Mouse (Mus musculus) forebrain, postnatal 0 days (tissue): ENCODE data around the gene Rlbp1. TPM values are rescaled to one million over a fixed set of nuclear protein-coding genes. Genes with fewer than 3 reads are reported as not detected.
A peak's percentile ranks its signal among the peaks of the same experiment; 100 is the strongest.

ENCODE experiments used
- ATAC-seq: fragments of 200-750 bp; cut with Nextera tagmentation; 2 replicates; pipeline ENCODE4 v1.8.0; 2017; ENCODE audit warnings: mild to moderate bottlenecking, moderate library complexity
- DNase-seq: peaks from one replicate; pipeline ENCODE4 v3.0.0-alpha.2; 2015
- H3K27ac ChIP-seq: fragments of 300-500 bp; sonication (generic); 2 replicates; pipeline ENCODE4 v1.5.1; 2014; ENCODE audit warnings: low read depth, mild to moderate bottlenecking, antibody characterized with exemption, low read length, moderate library complexity, mixed read lengths
- H3K27me3 ChIP-seq: fragments of 300-500 bp; sonication (generic); 2 replicates; pipeline ENCODE4 v1.6.1; 2014; ENCODE audit warnings: mild to moderate bottlenecking, low read length, mixed read lengths; ENCODE audit not compliant: insufficient read depth
- H3K36me3 ChIP-seq: fragments of 300-500 bp; sonication (generic); 2 replicates; pipeline ENCODE4 v1.6.1; 2014; ENCODE audit warnings: mild to moderate bottlenecking, moderate library complexity; ENCODE audit not compliant: insufficient read depth
- H3K4me1 ChIP-seq: fragments of 300-500 bp; sonication (generic); 2 replicates; pipeline ENCODE4 v1.6.1; 2014; ENCODE audit warnings: antibody characterized with exemption; ENCODE audit not compliant: insufficient read depth
- H3K4me2 ChIP-seq: fragments of 300-500 bp; sonication (generic); 2 replicates; pipeline ENCODE4 v1.6.1; 2014; ENCODE audit warnings: low read depth, mild to moderate bottlenecking, moderate library complexity
- H3K4me3 ChIP-seq: fragments of 300-500 bp; sonication (generic); 2 replicates; pipeline ENCODE4 v1.5.1; 2014; ENCODE audit warnings: low read depth, low read length, mixed read lengths
- H3K9ac ChIP-seq: fragments of 300-500 bp; sonication (generic); 2 replicates; pipeline ENCODE4 v1.6.1; 2014; ENCODE audit warnings: mild to moderate bottlenecking
- H3K9me3 ChIP-seq: fragments of 300-500 bp; sonication (generic); 2 replicates; pipeline ENCODE4 v1.6.1; 2016; ENCODE audit warnings: low read length
- CTCF ChIP-seq: sonication (generic); IDR thresholded peaks from 2 replicates; pipeline ENCODE4 v1.5.1; 2016; ENCODE audit warnings: antibody characterized with exemption, control low read depth, low read depth
- WGBS: fragments of 180-500 bp; shearing (Covaris S2); extraction: QIAGEN DNeasy Blood & Tissue Kit; methylation state at CpG from one replicate; pipeline ENCODE4 v1.1.7; 2014; 5-methylcytosine and 5-hydroxymethylcytosine counted together
- polyA plus RNA-seq: library from polyadenylated mRNA; unstranded; fragments of >200 nt; fragmentation: Nextera tagmentation; extraction: Ambion mirVana; gene quantifications from 2 replicates; pipeline ENCODE4 v1.2.1, GENCODE M21; 2015
- total RNA-seq: library from RNA; depleted of rRNA; stranded (reverse); fragments of >200 nt; gene quantifications from 2 replicates; pipeline ENCODE4 v1.2.3, GENCODE M21; 2014

The Rlbp1 gene
- total and polyA plus RNA-seq, 2 experiments from 2014 or later: 41.0 to 46.2 TPM

DNA sequence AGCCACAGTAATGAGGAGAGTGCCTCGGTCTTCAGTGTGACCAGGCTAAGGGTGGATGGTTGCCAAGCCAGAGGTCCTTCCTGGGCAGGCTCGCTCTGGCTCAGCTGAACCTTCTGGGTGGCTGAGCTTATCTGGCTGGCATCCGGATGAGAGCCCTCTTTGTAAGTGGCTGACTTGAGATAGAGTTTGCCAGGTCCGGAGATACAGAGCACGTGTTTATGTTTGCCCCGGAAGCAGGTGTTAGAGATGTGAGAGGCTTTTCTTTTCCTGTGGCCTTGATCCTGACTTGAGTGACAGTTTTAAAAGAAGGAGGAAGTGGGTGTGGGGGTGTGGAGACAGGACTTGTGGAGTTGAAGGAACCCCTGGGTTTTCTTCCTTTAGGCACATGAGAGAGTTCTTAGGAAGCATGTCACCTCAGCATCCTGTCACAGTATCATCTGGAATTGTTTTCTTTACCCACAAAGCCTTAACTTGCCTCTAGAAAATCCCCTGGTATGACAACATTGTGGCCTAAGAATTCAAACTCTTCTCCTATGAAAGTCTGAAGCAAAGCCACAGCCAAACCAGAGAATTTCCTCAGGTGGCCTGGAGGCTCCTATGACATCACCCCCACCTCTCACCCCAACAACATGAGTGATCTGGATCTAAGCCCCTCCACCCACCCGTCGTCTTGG lies 23.3 kb downstream of the Rlbp1 start:
- no peaks in the 10 kb centered on the region for H3K4me1 ChIP-seq
- peaks cover 51% of the 10 kb centered on the region for H3K36me3 ChIP-seq
- H3K27me3 ChIP-seq: no peaks in the 10 kb centered on the region
- H3K9me3 ChIP-seq: no peaks in the 10 kb centered on the region
- no peak overlapping the region for H3K9ac ChIP-seq
- DNase-seq (peak; percentile 65), ATAC-seq (peak; percentile 61)
- no peak for TF ChIP-seq CTCF
- H3K4me2 ChIP-seq: no peak overlapping the region
- peak overlapping the region; percentile 77 for H3K27ac ChIP-seq
- WGBS: 43% methylated on average over 8 of the region's 8 CpGs
- no peak overlapping the region for H3K4me3 ChIP-seq

DNA sequence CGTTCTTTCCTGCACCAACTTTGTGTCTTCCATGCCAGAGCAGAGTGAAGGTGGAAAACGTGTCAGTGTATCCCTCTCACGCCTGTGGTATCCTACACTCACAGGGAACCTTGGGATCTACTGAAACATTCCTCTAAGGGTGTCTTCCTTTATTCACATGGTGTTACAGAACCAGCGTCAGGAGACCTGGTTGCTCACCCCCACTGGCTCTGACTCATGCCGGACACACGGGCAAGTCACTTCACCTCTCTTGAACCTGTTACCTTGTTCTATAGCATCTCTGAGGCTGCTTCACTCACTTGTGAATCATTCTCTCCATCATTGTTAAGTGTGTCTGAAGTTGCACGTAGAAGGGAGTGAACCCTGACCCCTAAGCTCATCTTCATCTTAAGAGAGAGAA lies 24.0 kb downstream of the Rlbp1 start:
- Histone ChIP-seq H3K27ac (peak overlapping the region; percentile 75), H3K4me1 (no peaks in the 10 kb centered on the region), H3K4me2 (no peak overlapping the region), H3K27me3 (no peaks in the 10 kb centered on the region), H3K9me3 (no peaks in the 10 kb centered on the region), H3K36me3 (peaks cover 57% of the 10 kb centered on the region), H3K4me3 (no peak overlapping the region), H3K9ac (no peak overlapping the region)
- DNase-seq (no peak), ATAC-seq (no peak)
- TF ChIP-seq CTCF: no peak
- WGBS: 70% methylated on average over 7 of the region's 7 CpGs

DNA sequence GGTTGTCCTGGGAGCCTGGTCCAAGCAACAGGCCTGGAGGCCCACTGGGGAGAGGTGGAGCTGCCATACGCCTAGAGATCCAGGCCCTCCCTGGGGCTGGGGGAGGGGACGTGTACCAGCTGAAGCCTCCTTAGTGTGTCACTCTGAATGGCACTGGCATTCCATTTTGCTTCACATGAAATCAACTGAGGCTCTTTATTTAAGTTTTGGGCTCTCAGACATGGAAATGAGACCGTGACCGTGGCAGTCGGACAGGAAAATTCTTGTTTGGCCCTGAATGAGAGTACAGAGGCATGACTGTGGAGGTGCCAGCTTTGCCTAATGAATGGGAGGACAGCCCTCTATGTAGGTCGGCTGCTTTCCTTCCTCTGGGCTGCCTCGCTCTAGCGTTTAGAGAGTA lies 24.6 kb downstream of the Rlbp1 start:
- WGBS: 27% methylated on average over 8 of the region's 8 CpGs
- ATAC-seq (peak; percentile 85), DNase-seq (peak; percentile 72)
- H3K4me1 ChIP-seq: no peaks in the 10 kb centered on the region
- peak overlapping the region; percentile 75 for H3K27ac ChIP-seq
- no peak overlapping the region for H3K4me3 ChIP-seq
- H3K36me3 ChIP-seq: peaks cover 60% of the 10 kb centered on the region
- no peak overlapping the region for H3K4me2 ChIP-seq
- no peak overlapping the region for H3K9ac ChIP-seq
- no peak for TF ChIP-seq CTCF
- no peaks in the 10 kb centered on the region for H3K9me3 ChIP-seq
- H3K27me3 ChIP-seq: no peaks in the 10 kb centered on the region

DNA sequence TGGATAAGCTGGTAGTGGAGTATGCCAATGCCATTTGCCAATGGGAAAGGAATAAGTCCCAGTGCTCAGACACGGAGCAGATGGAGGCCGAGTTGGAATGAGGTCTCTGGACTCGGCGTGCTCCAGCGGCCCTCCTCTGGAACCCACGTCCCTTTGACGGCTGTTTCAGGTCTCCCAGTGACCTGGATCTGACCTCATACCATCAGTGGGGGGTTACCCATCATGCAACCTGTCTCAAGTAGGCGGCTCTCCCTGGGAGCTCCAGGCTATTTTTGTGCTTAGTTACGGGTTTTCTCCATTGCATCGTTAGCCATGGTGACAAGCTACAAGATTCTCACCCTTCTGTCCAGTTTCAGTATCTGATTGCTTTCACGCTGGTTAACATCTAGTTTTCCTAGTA lies 26.8 kb downstream of the Rlbp1 start:
- Histone ChIP-seq H3K27me3 (no peaks in the 10 kb centered on the region), H3K9ac (no peak overlapping the region), H3K4me2 (no peak overlapping the region), H3K27ac (no peak overlapping the region), H3K4me3 (no peak overlapping the region), H3K36me3 (peaks cover 72% of the 10 kb centered on the region), H3K4me1 (no peaks in the 10 kb centered on the region), H3K9me3 (no peaks in the 10 kb centered on the region)
- no peak for TF ChIP-seq CTCF
- DNase-seq: no peak
- 69% methylated on average over 11 of the region's 11 CpGs for WGBS
- no peak for ATAC-seq

DNA sequence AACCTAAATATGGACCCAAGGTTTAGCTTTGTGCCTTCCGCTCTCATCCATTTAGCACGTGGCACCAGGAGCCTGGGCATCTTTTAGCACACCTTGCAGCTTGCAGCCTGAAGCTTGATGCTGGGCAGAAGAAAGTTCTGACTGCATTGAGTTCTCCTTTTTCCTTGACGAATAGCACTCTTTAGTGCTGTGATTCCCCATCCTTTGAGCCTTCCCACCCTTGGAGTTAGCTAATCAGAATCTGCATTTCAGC lies 27.7 kb downstream of the Rlbp1 start:
- no peaks in the 10 kb centered on the region for H3K4me1 ChIP-seq
- no peak overlapping the region for H3K4me3 ChIP-seq
- no peaks in the 10 kb centered on the region for H3K27me3 ChIP-seq
- ATAC-seq (no peak), DNase-seq (no peak)
- no peak for TF ChIP-seq CTCF
- H3K9me3 ChIP-seq: no peaks in the 10 kb centered on the region
- no peak overlapping the region for H3K4me2 ChIP-seq
- 81% methylated on average over 3 of the region's 3 CpGs for WGBS
- H3K36me3 ChIP-seq: peaks cover 79% of the 10 kb centered on the region
- no peak overlapping the region for H3K9ac ChIP-seq
- H3K27ac ChIP-seq: no peak overlapping the region

DNA sequence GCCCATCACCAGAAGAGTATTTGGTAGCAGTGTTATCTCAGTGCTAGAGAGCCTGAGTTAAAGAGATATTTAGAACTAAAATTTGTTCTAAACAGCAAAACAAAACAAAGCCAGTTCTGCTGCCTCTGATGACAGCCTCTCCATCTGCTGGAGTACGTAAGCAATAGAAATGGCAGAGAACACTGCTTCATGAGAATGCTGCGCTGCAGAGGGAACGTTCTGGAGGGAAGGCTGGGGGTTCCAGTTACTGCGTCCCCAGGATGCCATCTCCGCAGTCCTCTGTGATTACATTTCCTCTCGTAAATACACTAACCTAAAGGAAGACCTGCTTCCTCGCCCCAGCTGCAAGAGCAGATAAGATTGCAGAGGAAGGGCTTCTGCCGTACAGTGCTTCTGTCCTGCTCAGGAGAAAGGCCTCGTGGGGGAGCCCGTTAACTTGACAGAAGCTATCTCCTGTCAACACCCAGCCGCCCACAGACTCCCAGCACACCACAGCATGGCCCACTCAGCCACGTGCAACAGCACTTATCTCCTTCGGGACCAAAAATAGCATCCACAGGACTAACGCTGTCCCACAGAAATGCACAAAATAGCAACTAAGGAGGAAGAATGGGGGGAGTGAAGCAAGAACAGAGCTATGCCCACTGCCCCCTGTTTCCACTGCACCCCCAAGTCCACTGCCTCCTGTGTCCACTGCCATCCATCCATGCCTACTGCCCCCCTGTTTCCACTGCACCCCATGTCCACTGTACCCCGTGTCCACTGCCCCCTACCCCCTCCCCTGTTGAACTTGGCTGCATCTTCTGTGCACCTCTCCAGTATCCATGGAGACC lies 28.3 kb downstream of the Rlbp1 start:
- Histone ChIP-seq H3K36me3 (peaks cover 83% of the 10 kb centered on the region), H3K27ac (no peak overlapping the region; the same call in 1 of the 2 replicates)

DNA sequence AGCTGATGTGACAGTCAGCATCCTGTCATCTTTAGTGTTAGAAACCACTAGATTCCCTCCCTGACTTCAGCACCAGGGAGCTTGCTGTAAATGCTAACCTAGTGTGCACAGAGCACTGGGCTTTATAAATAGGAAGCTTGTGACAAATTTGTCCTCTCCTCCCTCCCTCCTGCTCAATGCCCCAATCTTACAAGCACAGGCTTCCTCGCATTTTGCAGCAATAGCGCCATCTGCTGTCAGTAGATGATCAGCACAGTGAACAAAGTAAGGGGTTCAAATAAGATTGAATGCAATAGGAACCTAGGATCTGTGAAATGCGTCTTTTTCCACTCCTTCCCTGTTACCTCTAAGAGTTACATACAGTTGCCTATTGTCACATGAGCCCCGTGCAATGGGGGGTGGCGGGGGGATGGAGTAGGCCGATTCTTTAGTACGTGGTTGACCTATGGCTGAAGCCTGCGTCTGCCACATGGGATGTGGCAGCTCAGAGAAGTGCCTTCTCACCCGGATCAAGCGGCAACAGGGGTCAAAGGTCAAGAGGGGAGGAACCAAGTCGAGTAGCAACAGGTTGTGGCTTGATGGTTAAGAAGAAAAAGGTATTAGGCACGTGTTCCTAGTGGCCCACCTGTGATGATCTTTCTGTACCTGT lies 37.0 kb downstream of the Rlbp1 start:
- Histone ChIP-seq H3K4me1 (no peaks in the 10 kb centered on the region), H3K9me3 (no peaks in the 10 kb centered on the region), H3K9ac (no peak overlapping the region), H3K4me2 (no peak overlapping the region), H3K27me3 (no peaks in the 10 kb centered on the region), H3K4me3 (no peak overlapping the region), H3K36me3 (peaks cover 57% of the 10 kb centered on the region), H3K27ac (no peak overlapping the region)
- ATAC-seq: peak; percentile 90
- WGBS: 44% methylated on average over 12 of the region's 12 CpGs
- DNase-seq: peak; percentile 93
- TF ChIP-seq CTCF: peak; percentile 97

More for the DNA sequence above, 28.3 kb downstream of the Rlbp1 start:
- no peak for DNase-seq
- Histone ChIP-seq H3K4me2 (no peak overlapping the region), H3K4me3 (no peak overlapping the region), H3K4me1 (no peaks in the 10 kb centered on the region), H3K27me3 (no peaks in the 10 kb centered on the region), H3K9me3 (no peaks in the 10 kb centered on the region), H3K9ac (no peak overlapping the region)
- no peak for ATAC-seq
- no peak for TF ChIP-seq CTCF
- WGBS: 79% methylated on average over 15 of the region's 15 CpGs
